ENCODE assay signal across 11 mouse cellular contexts in the genomic region with DNA sequence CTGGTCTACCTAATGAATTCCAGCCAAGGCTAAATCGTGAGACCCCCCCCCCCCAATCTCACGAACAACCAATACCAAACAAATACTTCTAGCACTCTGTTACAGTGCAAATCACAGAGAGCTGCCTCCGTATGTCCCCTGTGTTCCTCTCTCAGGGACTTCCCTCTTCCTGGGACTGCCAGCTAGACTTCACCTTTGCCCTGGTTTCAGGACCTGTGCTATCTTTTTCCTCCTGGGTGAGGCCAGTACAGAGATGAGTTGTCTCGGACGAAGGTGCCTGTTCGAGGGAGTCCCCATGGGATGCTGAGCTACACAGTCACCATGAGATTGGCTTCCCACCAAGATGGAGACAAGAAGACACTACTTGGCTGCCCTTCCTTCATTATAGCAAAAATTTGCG. TPM values are rescaled to one million over a fixed set of nuclear protein-coding genes. Genes with fewer than 3 reads are reported as not detected.
"Had no signal": no experiment of that assay in that cellular context is flagged by ENCODE, and none has a peak within 500 bp of the region (broad histone marks: within the 10 kb centered on the region; RNA-seq: fewer than 3 reads in every experiment).

No protein-coding gene starts in this region.

- ATAC-seq: hindbrain, embryonic 16.5 days had no signal

- H3K9ac ChIP-seq: limb, embryonic 15.5 days; lung, embryonic 14.5 days; neural tube, embryonic 13.5 days; stomach, embryonic 15.5 days had no signal

- H3K4me3 ChIP-seq: left cerebral cortex, adult 2 months; limb, embryonic 15.5 days; midbrain, embryonic 10.5 days; neural tube, embryonic 13.5 days; stomach, embryonic 15.5 days had no signal

- DNase-seq: midbrain, embryonic 14.5 days had no signal

- H3K4me2 ChIP-seq: limb, embryonic 15.5 days; lung, embryonic 14.5 days; neural tube, embryonic 13.5 days; stomach, embryonic 15.5 days had no signal

- H3K36me3 ChIP-seq: limb, embryonic 15.5 days; midbrain, embryonic 10.5 days; neural tube, embryonic 13.5 days; stomach, embryonic 15.5 days had no signal

- H3K9me3 ChIP-seq: limb, embryonic 15.5 days; midbrain, embryonic 10.5 days; neural tube, embryonic 13.5 days; stomach, embryonic 15.5 days had no signal

- H3K27me3 ChIP-seq: limb, embryonic 15.5 days; neural tube, embryonic 13.5 days; stomach, embryonic 15.5 days had no signal

- H3K4me1 ChIP-seq: limb, embryonic 15.5 days; neural tube, embryonic 13.5 days; stomach, embryonic 15.5 days had no signal

- H3K27ac ChIP-seq: kidney, postnatal 0 days; left cerebral cortex, adult 2 months; limb, embryonic 15.5 days; macrophage; midbrain, embryonic 10.5 days; neural tube, embryonic 13.5 days; stomach, embryonic 15.5 days had no signal

RNA-seq across cellular contexts. Expression of gene Gm10382, which starts 41.1 kb away (rescaled TPM):
- polyA plus RNA-seq: large intestine, adult 2 months; macrophage had no signal
